Mouse (Mus musculus): Measurements from ENCODE around the gene Glt6d1. TPM values are rescaled to one million over a fixed set of nuclear protein-coding genes. Genes with fewer than 3 reads are reported as not detected.
"Not testable (repeated sequence)": the region's sequence is repeated elsewhere in the genome, so short reads cannot be mapped to it uniquely, and the experiment has no call there.

Gene Glt6d1
- total RNA-seq (2012; rRNA removed) (not detected in 2 replicates), polyA plus RNA-seq (2012; ENCODE audit: insufficient read depth in 1 of 2, insufficient read length in 2 of 2, low read depth in 1 of 2, low replicate concordance in 2 of 2, missing spikeins in 1 of 2) (not detected)

DNA sequence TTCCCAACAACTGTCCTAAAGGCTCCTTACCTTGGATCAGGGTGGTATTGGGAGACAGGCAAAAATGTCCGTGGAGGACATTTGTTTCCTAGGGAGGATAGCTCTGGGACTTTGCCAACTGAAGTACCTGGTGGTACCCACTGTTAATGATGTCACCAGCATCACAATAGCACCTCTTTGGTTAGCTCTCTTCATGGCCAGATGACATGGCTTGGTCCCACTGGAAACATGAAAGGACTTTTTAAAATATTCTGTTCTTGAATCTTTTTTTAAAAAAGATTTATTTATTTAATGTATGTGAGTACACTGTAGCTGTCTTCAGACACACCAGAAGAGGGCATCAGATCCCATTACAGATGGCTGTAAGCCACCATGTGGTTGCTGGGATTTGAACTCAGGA is at the start of gene Glt6d1:
TSS of gene Glt6d1 (minus strand) at position 101 of the 400 bp plus-strand sequence.
- not testable (repeated sequence) for H3K27me3 ChIP-seq (ENCODE audit: control insufficient read depth in 1 of 2, insufficient read depth in 2 of 2, low read length in 2 of 2); DNase-seq (ENCODE audit: low read depth, low spot score); H3K9ac ChIP-seq (ENCODE audit: control insufficient read depth, low read depth, low read length, poor library complexity, severe bottlenecking); H3K27ac ChIP-seq (ENCODE audit: control insufficient read depth, low read depth, low read length); H3K9me3 ChIP-seq (replicated peaks; ENCODE audit: insufficient read depth, low read length); H3K4me3 ChIP-seq (ENCODE audit: control insufficient read depth in 1 of 2, insufficient read depth in 1 of 2, low read depth in 2 of 2, low read length in 2 of 2); H3K4me1 ChIP-seq (ENCODE audit: control insufficient read depth in 1 of 2, insufficient read depth in 2 of 2, low read length in 2 of 2); H3K79me2 ChIP-seq (ENCODE audit: control insufficient read depth, insufficient read depth, low read length, poor library complexity); H3K36me3 ChIP-seq (ENCODE audit: control insufficient read depth in 1 of 2, insufficient read depth in 2 of 2, low read length in 2 of 2)

DNA sequence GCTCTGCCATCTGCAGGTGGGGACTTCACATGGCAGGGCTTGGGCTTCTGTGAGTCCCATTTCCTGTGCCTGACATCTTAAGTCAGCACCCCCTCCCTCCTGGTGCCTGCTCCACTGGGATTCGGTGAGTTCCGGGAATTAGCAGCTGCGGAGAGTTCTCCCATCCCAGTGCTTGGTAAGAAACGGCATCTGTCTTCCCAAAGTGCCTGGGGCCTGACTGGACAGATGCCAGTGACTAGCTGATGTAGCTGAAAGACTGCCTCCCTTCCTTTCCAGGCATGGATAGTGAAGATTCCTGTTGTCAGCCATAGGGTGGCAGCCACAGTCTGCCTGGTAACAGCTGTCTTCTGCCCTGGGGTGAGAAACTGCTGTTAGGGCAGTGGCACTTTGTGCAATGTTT is 49.8 kb upstream of the Glt6d1 start:
- Histone ChIP-seq H3K27me3 (ENCODE audit: control insufficient read depth in 1 of 2, insufficient read depth in 2 of 2, low read length in 2 of 2) (no peaks in the 10 kb centered on the region), H3K36me3 (ENCODE audit: control insufficient read depth in 1 of 2, insufficient read depth in 2 of 2, low read length in 2 of 2) (no peaks in the 10 kb centered on the region), H3K9me3 (replicated peaks; ENCODE audit: insufficient read depth, low read length) (no peaks in the 10 kb centered on the region)

GRCm38 (mm10) chr2:25864230-25864629 is 48.6 kb upstream of the Glt6d1 start:
- no peaks in the 10 kb centered on the region for H3K79me2 ChIP-seq (ENCODE audit: control insufficient read depth, insufficient read depth, low read length, poor library complexity)
- TF ChIP-seq TCF12 (IDR thresholded peaks at IDR 0.05; ENCODE audit: low read depth, low read length) (no peak), CTCF (IDR thresholded peaks at IDR 0.05 in 2 of 3, conservative IDR thresholded peaks at IDR 0.05 in 1 of 3; ENCODE audit: control insufficient read depth in 1 of 3, insufficient read depth in 1 of 3, low read depth in 2 of 3, low read length in 3 of 3, poor library complexity in 1 of 3, severe bottlenecking in 1 of 3) (no peak), RCOR1 (IDR thresholded peaks at IDR 0.05; ENCODE audit: low read depth, low read length) (no peak), JUND (IDR thresholded peaks at IDR 0.05; ENCODE audit: low read depth, low read length) (no peak), USF1 (IDR thresholded peaks at IDR 0.05; ENCODE audit: low read depth, low read length) (no peak), ZNF384 (IDR thresholded peaks at IDR 0.05; ENCODE audit: low read depth, low read length) (no peak)
- no peak for DNase-seq (ENCODE audit: low read depth, low spot score)
- H3K27me3 ChIP-seq (ENCODE audit: control insufficient read depth in 1 of 2, insufficient read depth in 2 of 2, low read length in 2 of 2): no peaks in the 10 kb centered on the region
- no peak overlapping the region for H3K27ac ChIP-seq (ENCODE audit: control insufficient read depth, low read depth, low read length)
- no peak overlapping the region for H3K9ac ChIP-seq (ENCODE audit: control insufficient read depth, low read depth, low read length, poor library complexity, severe bottlenecking)
- no peak overlapping the region for H3K4me3 ChIP-seq (ENCODE audit: control insufficient read depth in 1 of 2, insufficient read depth in 1 of 2, low read depth in 2 of 2, low read length in 2 of 2)
- H3K9me3 ChIP-seq (replicated peaks; ENCODE audit: insufficient read depth, low read length): no peaks in the 10 kb centered on the region
- no peaks in the 10 kb centered on the region for H3K4me1 ChIP-seq (ENCODE audit: control insufficient read depth in 1 of 2, insufficient read depth in 2 of 2, low read length in 2 of 2)
- no peaks in the 10 kb centered on the region for H3K36me3 ChIP-seq (ENCODE audit: control insufficient read depth in 1 of 2, insufficient read depth in 2 of 2, low read length in 2 of 2)

More for the DNA sequence above, 49.8 kb upstream of the Glt6d1 start:
- no peak overlapping the region for H3K9ac ChIP-seq (ENCODE audit: control insufficient read depth, low read depth, low read length, poor library complexity, severe bottlenecking)
- TF ChIP-seq CHD2 (IDR thresholded peaks at IDR 0.05; ENCODE audit: low read length) (no peak), NRF1 (IDR thresholded peaks at IDR 0.05; ENCODE audit: insufficient read depth, low read depth, low read length, poor library complexity, severe bottlenecking) (no peak), TBP (IDR thresholded peaks at IDR 0.05; ENCODE audit: low read depth, low read length) (no peak), GABPA (IDR thresholded peaks at IDR 0.05; ENCODE audit: low read depth, low read length) (no peak), E2F4 (IDR thresholded peaks at IDR 0.05; ENCODE audit: borderline replicate concordance, low read depth, low read length) (no peak), TAL1 (IDR thresholded peaks at IDR 0.05; ENCODE audit: low read length) (no peak), HCFC1 (IDR thresholded peaks at IDR 0.05; ENCODE audit: low read depth, low read length) (no peak), SMC3 (IDR thresholded peaks at IDR 0.05; ENCODE audit: low read depth, low read length) (no peak), ZKSCAN1 (IDR thresholded peaks at IDR 0.05; ENCODE audit: low read depth, low read length) (no peak), ETS1 (IDR thresholded peaks at IDR 0.05; ENCODE audit: low read depth, low read length) (no peak), RCOR1 (IDR thresholded peaks at IDR 0.05; ENCODE audit: low read depth, low read length) (no peak), CHD1 (IDR thresholded peaks at IDR 0.05; ENCODE audit: low read depth, low read length) (no peak), MEF2A (IDR thresholded peaks at IDR 0.05; ENCODE audit: extremely low read depth, insufficient replicate concordance, low read depth, low read length, poor library complexity, severe bottlenecking) (no peak), RAD21 (IDR thresholded peaks at IDR 0.05; ENCODE audit: low read depth, low read length) (no peak), MAFK (IDR thresholded peaks at IDR 0.05; ENCODE audit: borderline replicate concordance, low read depth, low read length) (no peak)
- H3K4me1 ChIP-seq (ENCODE audit: control insufficient read depth in 1 of 2, insufficient read depth in 2 of 2, low read length in 2 of 2): no peaks in the 10 kb centered on the region
- no peaks in the 10 kb centered on the region for H3K79me2 ChIP-seq (ENCODE audit: control insufficient read depth, insufficient read depth, low read length, poor library complexity)
- no peak for DNase-seq (ENCODE audit: low read depth, low spot score)
- no peak overlapping the region for H3K4me3 ChIP-seq (ENCODE audit: control insufficient read depth in 1 of 2, insufficient read depth in 1 of 2, low read depth in 2 of 2, low read length in 2 of 2)
- no peak overlapping the region for H3K27ac ChIP-seq (ENCODE audit: control insufficient read depth, low read depth, low read length)

All from MEL (cell line).